Mouse (Mus musculus): ENCODE measurements around the gene Edn2.

Gene Edn2

DNA sequence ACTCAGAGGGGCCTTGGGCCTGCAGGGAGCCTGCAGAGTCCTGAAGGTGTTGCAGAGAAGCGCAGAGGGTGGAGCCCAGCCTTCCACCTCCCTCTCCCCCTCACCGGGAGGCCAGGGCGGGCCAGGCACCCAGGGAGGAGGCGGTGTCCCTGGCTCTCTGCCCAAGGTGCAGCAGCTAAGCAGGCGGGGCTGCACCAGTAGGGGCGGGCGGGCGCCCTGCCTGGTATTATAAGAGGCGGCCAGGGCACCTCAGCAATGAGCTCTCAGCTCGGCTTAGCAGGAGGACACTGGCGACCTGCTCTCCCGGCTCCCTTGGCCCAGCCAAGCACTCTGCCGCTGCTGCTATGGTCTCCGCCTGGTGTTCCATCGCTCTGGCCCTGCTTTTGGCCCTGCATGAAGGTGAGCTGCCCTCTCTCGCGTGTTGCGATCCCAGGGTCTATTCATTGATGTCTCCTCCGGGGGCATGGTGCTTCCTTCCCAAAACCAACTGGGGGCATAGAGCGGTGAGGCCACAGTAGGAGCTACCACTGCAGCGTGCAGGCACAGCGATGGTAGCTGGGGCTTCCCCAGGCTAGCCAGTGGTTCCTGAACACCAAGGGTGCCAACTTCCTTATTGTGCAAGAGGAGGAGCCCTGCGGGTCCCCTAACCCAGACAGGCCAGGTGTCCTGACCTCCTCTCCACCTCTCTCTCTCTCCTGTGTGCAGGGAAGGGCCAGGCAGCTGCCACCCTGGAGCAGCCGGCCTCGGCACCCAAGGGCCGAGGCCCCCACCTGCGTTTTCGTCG is at the start of gene Edn2:
Gene Edn2 (plus strand): TSS at position 41 of the 784 bp plus-strand sequence.
- DNase-seq (ENCODE audit: low spot score in 2 of 2): no peak

GRCm38 (mm10) chr4:120115516-120115915 is 45.5 kb upstream of the Edn2 start:
- DNase-seq (ENCODE audit: low spot score in 2 of 2): no peak

- DNase-seq (ENCODE audit: low spot score in 2 of 2): no peak
Measured at GRCm38 (mm10) chr4:120116312-120116711, 44.7 kb upstream of the Edn2 start.

DNA sequence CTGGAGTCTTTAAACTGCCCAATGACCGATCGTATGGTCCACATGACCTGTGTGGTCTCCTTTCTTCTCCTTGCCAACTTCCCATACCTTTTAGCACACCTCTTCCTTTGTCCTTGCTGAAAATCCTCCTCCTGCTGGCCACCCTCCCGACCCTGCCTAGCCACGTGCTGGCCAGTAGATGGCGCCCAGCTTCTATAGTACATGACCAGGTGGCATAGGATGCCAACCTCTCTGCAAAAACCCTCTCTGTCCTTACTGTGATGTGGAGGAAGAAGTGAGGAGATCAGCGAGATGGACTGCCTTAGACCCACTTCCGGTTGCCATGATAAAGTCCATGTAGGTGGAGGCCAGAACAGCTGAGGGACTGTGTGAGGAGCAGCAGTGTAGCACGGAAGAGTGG is 40.7 kb upstream of the Edn2 start:
- peak in 1 of 2 experiments; percentile 42 for DNase-seq (ENCODE audit: low spot score in 2 of 2)

- DNase-seq (ENCODE audit: low spot score in 2 of 2): no peak
Measured at GRCm38 (mm10) chr4:120124656-120125055, 36.4 kb upstream of the Edn2 start.

- DNase-seq (ENCODE audit: low spot score in 2 of 2): peak; percentile 51 to 63
Measured at GRCm38 (mm10) chr4:120126047-120126446, 35.0 kb upstream of the Edn2 start.

- DNase-seq (ENCODE audit: low spot score in 2 of 2): no peak
Measured at GRCm38 (mm10) chr4:120127333-120127732, 33.7 kb upstream of the Edn2 start.

- peak in 1 of 2 experiments; percentile 43 for DNase-seq (ENCODE audit: low spot score in 2 of 2)
Measured at GRCm38 (mm10) chr4:120128033-120128432, 33.0 kb upstream of the Edn2 start.

DNA sequence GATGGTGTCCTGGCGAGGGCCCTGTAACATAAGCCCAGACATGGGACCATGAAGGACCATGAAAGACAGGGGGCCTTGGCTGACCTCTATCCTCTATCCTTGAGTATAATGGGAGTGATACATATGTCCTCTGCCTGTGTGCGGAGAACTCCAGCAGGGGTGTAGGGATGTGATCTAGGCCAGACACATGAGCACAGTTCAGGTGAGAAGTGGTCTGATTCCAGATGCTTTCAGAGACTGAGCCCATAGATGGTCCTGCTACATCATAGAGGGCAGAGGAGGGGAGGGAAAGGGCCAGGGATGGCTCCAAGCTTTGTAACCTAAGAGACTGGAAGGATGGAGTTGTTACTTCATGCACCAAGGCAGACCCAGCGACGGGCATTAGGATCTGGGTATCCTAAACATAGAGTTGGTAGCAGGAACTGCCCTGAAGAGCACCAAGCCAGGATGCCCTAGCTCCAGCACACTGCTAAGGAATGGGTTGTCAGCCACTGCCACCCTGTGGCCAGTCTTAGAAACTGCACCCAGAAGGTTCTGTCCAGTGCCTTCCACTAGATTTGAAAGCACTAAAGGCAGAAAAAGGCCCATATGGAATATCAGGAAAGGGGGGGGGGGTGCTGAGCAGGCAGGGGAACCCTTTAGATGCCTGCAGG is 31.6 kb upstream of the Edn2 start:
- peak; percentile 47 to 48 for DNase-seq (ENCODE audit: low spot score in 2 of 2)

- no peak for DNase-seq (ENCODE audit: low spot score in 2 of 2)
Measured at GRCm38 (mm10) chr4:120130926-120131325, 30.1 kb upstream of the Edn2 start.

DNA sequence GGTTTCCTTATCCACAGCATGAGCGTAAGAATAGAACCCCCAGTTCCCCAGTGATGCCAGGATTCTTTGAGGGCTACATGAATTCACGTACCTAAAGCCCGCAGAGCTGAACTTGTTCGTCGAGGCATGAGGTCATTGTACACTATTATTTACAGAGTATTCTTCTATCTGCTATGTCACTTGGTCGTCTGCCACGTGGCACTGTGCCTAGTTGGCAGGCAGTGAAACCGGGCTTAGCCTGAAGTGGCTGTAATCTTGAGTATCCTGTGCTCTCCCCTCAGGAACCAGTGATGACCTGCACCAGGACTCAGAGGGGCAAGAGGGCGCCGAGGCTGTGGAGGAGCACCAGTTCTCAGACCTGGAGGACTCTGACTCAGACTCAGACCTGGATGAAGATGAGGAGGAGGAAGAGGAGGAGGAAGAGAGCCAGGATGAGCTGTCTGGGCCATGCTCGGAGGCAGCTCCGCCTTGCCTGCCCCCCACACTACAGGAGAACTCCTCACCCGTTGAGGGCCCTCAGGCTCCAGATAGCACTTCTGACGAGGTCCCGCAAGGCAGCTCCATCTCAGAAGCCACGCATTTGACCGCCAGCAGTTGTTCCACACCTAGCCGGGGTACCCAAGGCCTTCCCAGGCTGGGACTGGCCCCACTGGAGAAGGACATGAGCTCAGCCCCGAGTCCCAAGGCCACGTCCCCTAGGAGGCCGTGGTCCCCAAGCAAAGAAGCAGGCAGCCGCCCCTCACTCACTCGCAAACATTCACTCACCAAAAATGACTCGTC is 29.4 kb upstream of the Edn2 start:
- DNase-seq (ENCODE audit: low spot score in 2 of 2): no peak

DNA sequence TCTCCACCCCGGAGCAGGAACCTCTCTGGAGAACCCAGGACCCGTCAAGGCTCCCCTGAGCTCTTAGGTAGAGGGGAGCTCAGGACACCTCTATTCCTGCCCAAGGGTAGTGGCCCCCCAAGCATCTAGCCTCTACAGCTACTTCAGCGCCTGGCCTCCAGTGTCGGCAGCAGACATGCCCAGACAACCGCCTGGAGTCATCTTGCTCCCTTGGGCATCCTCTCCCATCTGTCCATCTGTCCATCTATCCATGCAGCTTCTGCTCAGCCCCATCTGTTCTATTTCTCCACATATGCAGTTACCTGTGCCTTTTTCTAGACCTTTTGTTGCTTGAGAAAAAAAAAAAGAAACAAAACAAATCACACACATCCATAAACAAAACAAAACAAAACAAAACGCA is 26.8 kb upstream of the Edn2 start:
- no peak for DNase-seq (ENCODE audit: low spot score in 2 of 2)

DNA sequence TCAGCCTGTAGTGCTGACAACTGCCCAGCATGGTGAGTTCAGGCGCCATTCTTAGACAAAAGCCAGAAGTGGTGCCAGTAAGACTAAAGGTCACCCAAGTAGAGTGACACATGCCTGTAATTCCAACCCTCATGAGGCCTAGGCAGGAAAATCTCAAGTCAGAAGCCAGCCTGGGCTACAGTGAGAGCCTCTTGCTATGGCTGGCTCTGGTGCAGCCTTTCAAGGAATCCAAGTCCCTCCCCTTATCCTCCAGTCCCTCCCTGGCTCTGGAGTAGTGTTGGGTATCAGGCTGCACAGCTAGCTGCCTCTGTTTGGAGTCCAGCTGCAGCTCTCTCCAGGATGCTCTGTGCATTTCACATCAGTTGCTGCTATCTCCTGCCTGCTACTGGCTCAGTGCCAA is 19.2 kb upstream of the Edn2 start:
- DNase-seq (ENCODE audit: low spot score in 2 of 2): no peak

GRCm38 (mm10) chr4:120142905-120143304 is 18.1 kb upstream of the Edn2 start:
- DNase-seq (ENCODE audit: low spot score in 2 of 2): no peak

DNA sequence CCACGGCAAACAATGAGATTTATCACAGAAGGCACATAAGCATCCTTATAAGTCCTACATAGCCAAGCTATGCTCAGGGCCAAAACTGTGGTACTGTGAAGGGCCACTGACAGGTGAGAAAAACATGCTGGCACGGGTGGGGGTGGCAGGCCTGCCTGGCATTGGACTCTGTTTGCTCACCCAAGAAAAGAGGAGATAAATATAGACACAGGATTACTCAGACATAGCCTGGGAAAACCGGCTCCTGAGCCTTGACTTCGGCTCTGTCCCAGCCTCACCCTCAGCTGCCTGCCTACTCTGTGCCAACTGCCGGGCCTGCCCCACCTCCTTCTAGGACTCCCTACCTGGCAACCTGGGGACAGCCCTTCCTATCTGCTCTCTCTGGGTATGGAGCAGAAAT is 16.7 kb upstream of the Edn2 start:
- DNase-seq (ENCODE audit: low spot score in 2 of 2): peak; percentile 38 to 41

DNA sequence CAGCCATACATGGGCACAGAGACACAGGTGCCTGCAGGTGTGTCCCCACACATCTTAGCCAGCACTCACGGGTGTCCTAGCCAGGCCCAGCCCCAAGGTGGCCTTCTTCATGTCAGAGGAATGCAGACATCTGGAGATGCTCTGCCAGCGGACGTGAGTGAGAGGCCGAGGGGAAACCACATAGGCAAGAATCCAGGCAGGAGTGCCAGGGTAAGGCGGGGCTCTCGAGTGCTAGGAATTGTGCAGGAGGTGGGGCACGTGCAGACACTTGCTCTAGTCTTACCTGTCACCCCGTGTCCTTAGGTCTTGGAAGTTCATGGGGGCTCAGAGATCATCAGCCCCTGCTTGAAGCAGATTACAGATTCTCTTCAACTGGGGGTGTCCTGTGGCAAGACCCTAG is 15.1 kb upstream of the Edn2 start:
- DNase-seq (ENCODE audit: low spot score in 2 of 2): no peak

- peak; percentile 81 to 87 for DNase-seq (ENCODE audit: low spot score in 2 of 2)
Measured at GRCm38 (mm10) chr4:120148291-120149141, 12.5 kb upstream of the Edn2 start.

DNA sequence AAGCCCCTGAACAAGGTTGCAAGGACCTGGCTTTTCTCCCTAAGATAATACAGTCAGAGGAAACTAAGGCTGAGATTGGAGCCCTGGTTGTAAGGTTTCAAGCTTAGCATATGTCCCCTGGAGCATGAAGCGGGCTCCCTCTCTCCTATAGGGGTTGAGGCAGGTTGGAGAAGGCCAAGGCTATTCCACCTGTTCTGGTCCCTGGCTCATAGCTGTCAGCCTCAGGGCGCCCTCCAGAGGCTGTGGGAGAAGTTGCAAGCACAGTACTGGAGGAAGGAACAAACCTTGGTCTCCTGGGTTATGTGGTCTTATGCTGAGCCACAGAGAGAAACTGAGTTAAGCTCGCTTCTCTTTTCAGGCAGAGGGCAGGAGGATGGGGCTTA is 11.9 kb upstream of the Edn2 start:
- DNase-seq (ENCODE audit: low spot score in 2 of 2): no peak

- no peak for DNase-seq (ENCODE audit: low spot score in 2 of 2)
Measured at GRCm38 (mm10) chr4:120150345-120150920, 10.6 kb upstream of the Edn2 start.

- no peak for DNase-seq (ENCODE audit: low spot score in 2 of 2)
Measured at GRCm38 (mm10) chr4:120151906-120152305, 9.1 kb upstream of the Edn2 start.

- no peak for DNase-seq (ENCODE audit: low spot score in 2 of 2)
Measured at GRCm38 (mm10) chr4:120152648-120153047, 8.4 kb upstream of the Edn2 start.
